Mouse (Mus musculus) neural tube, embryonic 13.5 days (tissue): Measurements from ENCODE around the gene Klhl6. TPM values are rescaled to one million over a fixed set of nuclear protein-coding genes. Genes with fewer than 3 reads are reported as not detected.

Experiments
- ATAC-seq: fragments of 200-750 bp; cut with Nextera tagmentation; 2 replicates; pipeline ENCODE4 v1.8.0; 2017; ENCODE audit warnings: low read depth, mild to moderate bottlenecking, moderate TSS enrichment, moderate library complexity
- H3K27ac ChIP-seq: fragments of 300-500 bp; sonication (generic); replicated peaks from 2 replicates; pipeline ENCODE4 v1.5.1; 2015; ENCODE audit warnings: moderate library complexity, mild to moderate bottlenecking, inconsistent platforms
- H3K27me3 ChIP-seq: fragments of 300-500 bp; sonication (generic); 2 replicates; pipeline ENCODE4 v1.6.1; 2015; ENCODE audit warnings: mild to moderate bottlenecking, inconsistent platforms
- H3K36me3 ChIP-seq: fragments of 300-500 bp; sonication (generic); 2 replicates; pipeline ENCODE4 v1.6.1; 2015; ENCODE audit warnings: mild to moderate bottlenecking, inconsistent platforms
- H3K4me1 ChIP-seq: fragments of 300-500 bp; sonication (generic); replicated peaks from 2 replicates; pipeline ENCODE4 v1.6.1; 2015; ENCODE audit warnings: inconsistent platforms
- H3K4me2 ChIP-seq: fragments of 300-500 bp; sonication (generic); 2 replicates; pipeline ENCODE4 v1.6.1; 2015; ENCODE audit warnings: inconsistent platforms, mild to moderate bottlenecking, moderate library complexity
- H3K4me3 ChIP-seq: fragments of 300-500 bp; sonication (generic); 2 replicates; pipeline ENCODE4 v1.5.1; 2015; ENCODE audit warnings: mild to moderate bottlenecking, inconsistent platforms
- H3K9ac ChIP-seq: fragments of 300-500 bp; sonication (generic); 2 replicates; pipeline ENCODE4 v1.6.1; 2015; ENCODE audit warnings: moderate library complexity, mild to moderate bottlenecking, inconsistent platforms
- H3K9me3 ChIP-seq: fragments of 300-500 bp; sonication (generic); 2 replicates; pipeline ENCODE4 v1.6.1; 2016; ENCODE audit warnings: inconsistent platforms
- WGBS: fragments of 180-500 bp; shearing (Covaris S2); methylation state at CpG from one replicate; pipeline ENCODE4 v1.1.7; 2015; 5-methylcytosine and 5-hydroxymethylcytosine counted together
- polyA plus RNA-seq: library from polyadenylated mRNA; unstranded; fragments of >200 nt; fragmentation: Nextera tagmentation; extraction: Ambion mirVana; gene quantifications from 2 replicates; pipeline ENCODE4 v1.2.1, GENCODE M21; 2015

Klhl6 gene
- polyA plus RNA-seq, 1 experiment from 2014 or later = 6.6 TPM

DNA sequence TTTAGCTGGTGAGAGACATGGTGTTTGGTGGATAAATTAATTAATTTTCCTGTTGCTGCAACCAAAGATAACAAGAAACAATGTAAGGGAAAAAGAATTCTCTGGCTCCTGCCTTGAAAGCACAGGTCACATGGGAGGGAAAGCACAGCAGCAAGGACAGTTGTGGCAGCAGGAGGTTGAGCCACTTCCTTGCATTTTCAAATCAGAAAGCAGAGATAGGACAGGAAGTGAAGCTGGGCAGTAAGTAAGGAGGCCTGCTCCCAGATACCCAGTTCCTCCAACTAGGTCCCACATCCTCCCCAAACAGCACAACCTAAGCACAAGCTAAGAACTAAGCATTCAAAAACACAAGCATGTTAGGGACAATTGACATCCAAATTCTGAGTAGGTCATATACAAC, 15.9 kb downstream of the Klhl6 start:
- no peak for ATAC-seq
- Histone ChIP-seq H3K36me3 (no peaks in the 10 kb centered on the region), H3K4me2 (no peak overlapping the region), H3K27ac (no peak overlapping the region), H3K9me3 (no peaks in the 10 kb centered on the region), H3K4me1 (no peaks in the 10 kb centered on the region), H3K4me3 (no peak overlapping the region), H3K27me3 (no peaks in the 10 kb centered on the region), H3K9ac (no peak overlapping the region)

DNA sequence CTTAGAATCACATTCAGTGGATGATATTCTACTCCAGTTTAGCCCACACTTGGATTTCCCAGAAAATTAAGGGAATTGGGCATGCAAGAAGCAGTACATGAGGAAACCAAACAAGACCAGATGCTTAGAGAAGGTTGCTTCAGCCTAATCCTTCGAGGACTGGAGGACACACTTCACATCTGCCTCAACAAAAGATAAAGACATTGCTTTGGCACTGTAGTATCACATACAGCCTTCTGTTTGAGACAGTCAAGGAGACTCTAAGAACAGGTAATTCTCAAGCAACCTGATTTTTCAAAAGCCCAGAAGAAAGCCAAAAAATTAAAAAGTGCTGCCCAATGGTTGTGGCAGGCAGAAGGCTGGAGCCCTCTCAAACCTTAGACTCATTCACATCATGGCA, 16.4 kb downstream of the Klhl6 start:
- H3K36me3 ChIP-seq = no peaks in the 10 kb centered on the region
- no peak for ATAC-seq
- 72% methylated on average over 1 of the region's 1 CpGs for WGBS
- H3K9ac ChIP-seq = no peak overlapping the region
- H3K4me2 ChIP-seq = no peak overlapping the region
- H3K4me1 ChIP-seq = no peaks in the 10 kb centered on the region
- no peak overlapping the region for H3K4me3 ChIP-seq
- H3K27ac ChIP-seq = no peak overlapping the region
- no peaks in the 10 kb centered on the region for H3K27me3 ChIP-seq
- H3K9me3 ChIP-seq = no peaks in the 10 kb centered on the region

DNA sequence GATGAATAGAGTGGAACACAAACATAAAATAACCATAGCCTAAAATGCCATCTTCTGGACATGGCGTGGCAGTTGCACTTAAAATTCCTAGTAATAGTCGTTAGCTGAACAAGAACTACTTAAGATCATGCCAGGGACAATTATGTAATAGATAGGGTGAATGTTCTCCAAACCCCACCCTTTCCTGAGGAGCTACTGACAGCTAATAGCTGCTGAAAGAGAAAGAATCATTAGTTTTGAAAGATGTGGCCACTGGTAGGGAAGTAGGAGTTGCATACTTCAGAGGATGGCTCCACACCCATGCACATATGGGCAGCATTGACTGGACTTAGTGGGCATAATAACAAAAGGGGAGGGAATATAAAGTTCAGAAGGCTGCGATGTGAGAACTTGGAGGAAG, 19.9 kb downstream of the Klhl6 start:
- H3K27me3 ChIP-seq = no peaks in the 10 kb centered on the region
- no peak for ATAC-seq
- 91% methylated on average over 3 of the region's 3 CpGs for WGBS
- H3K9ac ChIP-seq = no peak overlapping the region
- H3K4me3 ChIP-seq = no peak overlapping the region
- no peaks in the 10 kb centered on the region for H3K4me1 ChIP-seq
- no peaks in the 10 kb centered on the region for H3K36me3 ChIP-seq
- H3K27ac ChIP-seq = no peak overlapping the region
- no peak overlapping the region for H3K4me2 ChIP-seq
- H3K9me3 ChIP-seq = no peaks in the 10 kb centered on the region

- no peaks in the 10 kb centered on the region for H3K36me3 ChIP-seq
- 96% methylated on average over 2 of the region's 2 CpGs for WGBS
- H3K27me3 ChIP-seq = no peaks in the 10 kb centered on the region
- no peak overlapping the region for H3K4me2 ChIP-seq
- no peak for ATAC-seq
- no peak overlapping the region for H3K4me3 ChIP-seq
- no peaks in the 10 kb centered on the region for H3K4me1 ChIP-seq
- no peak overlapping the region for H3K27ac ChIP-seq
- no peak overlapping the region for H3K9ac ChIP-seq
- H3K9me3 ChIP-seq = no peaks in the 10 kb centered on the region
These were observed 21.8 kb downstream of the Klhl6 start for GRCm38 (mm10) chr16:19961070-19961469.

DNA sequence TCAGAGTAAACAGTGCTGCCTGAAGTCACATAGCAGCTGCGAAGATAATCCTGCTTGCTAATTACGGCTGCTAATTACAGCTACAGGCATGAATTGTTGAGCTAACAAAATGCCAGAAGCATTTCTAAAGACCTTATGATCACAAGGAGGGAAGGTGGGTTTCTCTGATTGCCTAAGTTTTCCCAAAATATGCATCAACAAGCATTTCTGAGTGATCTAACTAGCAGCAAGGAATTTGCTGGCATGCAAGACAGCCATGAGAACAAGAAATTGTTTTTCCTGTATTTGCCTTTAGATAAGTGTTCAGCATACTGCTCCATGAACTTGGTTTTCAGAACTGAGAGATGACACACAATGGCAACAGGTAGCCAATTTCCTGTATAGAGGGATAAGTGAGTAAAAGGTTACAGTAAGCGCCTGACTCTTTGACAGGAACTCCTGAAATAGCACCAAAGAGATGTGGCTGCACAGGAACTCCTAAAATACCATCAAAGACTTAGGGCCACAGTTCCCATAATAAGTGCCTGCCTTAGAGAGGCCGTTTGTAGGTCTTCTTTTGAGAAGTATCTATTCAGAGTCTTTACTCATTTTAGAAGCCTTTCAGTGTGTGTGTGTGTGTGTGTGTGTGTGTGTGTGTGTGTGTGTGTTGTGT, 22.3 kb downstream of the Klhl6 start:
- no peak for ATAC-seq
- no peak overlapping the region for H3K9ac ChIP-seq
- H3K4me1 ChIP-seq = no peaks in the 10 kb centered on the region
- no peak overlapping the region for H3K4me3 ChIP-seq
- no peak overlapping the region for H3K4me2 ChIP-seq
- H3K27me3 ChIP-seq = no peaks in the 10 kb centered on the region
- 76% methylated on average over 4 of the region's 4 CpGs for WGBS
- no peaks in the 10 kb centered on the region for H3K9me3 ChIP-seq
- H3K36me3 ChIP-seq = no peaks in the 10 kb centered on the region
- no peak overlapping the region for H3K27ac ChIP-seq

GRCm38 (mm10) chr16:19957051-19957450, 25.8 kb downstream of the Klhl6 start:
- Histone ChIP-seq H3K4me3 (no peak overlapping the region), H3K36me3 (no peaks in the 10 kb centered on the region), H3K27me3 (no peaks in the 10 kb centered on the region), H3K4me1 (no peaks in the 10 kb centered on the region), H3K9ac (no peak overlapping the region), H3K27ac (no peak overlapping the region), H3K4me2 (no peak overlapping the region), H3K9me3 (no peaks in the 10 kb centered on the region)
- no peak for ATAC-seq
- WGBS = 87% methylated on average over 5 of the region's 5 CpGs

DNA sequence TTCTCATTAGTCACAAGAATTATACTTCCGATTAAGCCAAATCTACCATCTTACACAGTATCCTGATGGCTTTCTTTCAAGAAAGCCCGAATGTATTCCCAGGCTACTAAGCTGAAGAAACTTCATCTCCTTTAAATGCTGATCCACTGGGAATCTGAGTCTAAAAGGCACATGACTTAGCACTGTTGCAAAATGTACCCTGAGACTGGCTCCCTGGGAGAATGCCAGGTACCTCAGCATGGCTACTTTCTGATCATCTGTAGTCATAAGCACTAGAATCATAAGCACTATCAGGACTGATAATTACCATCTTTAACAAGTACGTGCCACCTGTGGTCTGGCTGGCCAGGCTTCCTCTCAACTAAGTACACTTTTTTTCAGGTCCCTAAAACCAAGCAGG, 35.5 kb downstream of the Klhl6 start:
- H3K9ac ChIP-seq = no peak overlapping the region
- no peak overlapping the region for H3K4me2 ChIP-seq
- no peak overlapping the region for H3K27ac ChIP-seq
- H3K9me3 ChIP-seq = no peaks in the 10 kb centered on the region
- no peaks in the 10 kb centered on the region for H3K36me3 ChIP-seq
- no peak for ATAC-seq
- H3K27me3 ChIP-seq = no peaks in the 10 kb centered on the region
- H3K4me1 ChIP-seq = no peaks in the 10 kb centered on the region
- 90% methylated on average over 3 of the region's 3 CpGs for WGBS
- H3K4me3 ChIP-seq = no peak overlapping the region

- Histone ChIP-seq H3K4me1 (no peaks in the 10 kb centered on the region), H3K9ac (no peak overlapping the region), H3K9me3 (no peaks in the 10 kb centered on the region), H3K27me3 (no peaks in the 10 kb centered on the region), H3K4me2 (no peak overlapping the region), H3K27ac (no peak overlapping the region), H3K4me3 (no peak overlapping the region), H3K36me3 (no peaks in the 10 kb centered on the region)
- no peak for ATAC-seq
- WGBS = 79% methylated on average over 11 of the region's 11 CpGs
These were observed 36.1 kb downstream of the Klhl6 start for GRCm38 (mm10) chr16:19946578-19947298.

DNA sequence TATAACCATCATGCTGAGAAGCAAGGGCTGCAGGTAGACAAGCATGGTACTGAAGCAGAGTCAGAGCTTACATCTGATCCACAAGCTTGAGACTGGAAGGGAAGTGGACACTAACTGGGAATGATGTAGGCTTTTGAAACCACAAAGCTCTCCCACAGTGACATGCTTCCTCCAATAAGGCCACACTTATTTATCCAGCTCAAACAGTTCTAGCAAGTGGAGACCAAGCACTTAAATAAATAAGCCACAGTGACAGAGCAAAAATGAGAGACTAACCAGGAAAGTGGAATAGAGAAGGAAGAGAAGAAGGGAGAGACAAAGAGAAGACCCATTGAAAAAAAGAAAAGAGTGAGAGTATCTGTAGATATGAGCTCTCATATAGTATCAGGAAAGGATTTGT, 62.0 kb downstream of the Klhl6 start:
- Histone ChIP-seq H3K9me3 (no peaks in the 10 kb centered on the region), H3K27ac (no peak overlapping the region), H3K4me3 (no peak overlapping the region), H3K36me3 (no peaks in the 10 kb centered on the region), H3K4me1 (no peaks in the 10 kb centered on the region), H3K27me3 (no peaks in the 10 kb centered on the region), H3K4me2 (no peak overlapping the region), H3K9ac (no peak overlapping the region)
- no peak for ATAC-seq

DNA sequence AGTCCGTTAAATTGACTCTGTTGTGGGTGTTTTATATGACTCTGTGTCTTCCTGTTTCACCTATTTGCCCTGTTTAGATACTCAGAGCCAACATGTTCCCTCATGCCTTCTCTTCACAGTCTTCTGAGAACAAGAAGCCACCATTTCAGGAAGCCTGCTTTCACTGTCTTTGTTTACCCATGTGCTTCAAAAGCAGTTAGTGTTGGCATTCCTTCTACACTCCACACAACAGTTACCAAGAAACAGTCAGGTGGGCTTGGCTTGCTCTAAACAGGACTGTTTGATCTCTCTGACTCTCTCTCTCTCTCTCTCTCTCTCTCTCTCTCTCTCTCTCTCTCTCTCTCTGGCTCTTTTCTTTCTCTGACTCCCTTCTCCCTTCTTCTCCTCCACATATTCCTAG, 64.6 kb downstream of the Klhl6 start:
- no peaks in the 10 kb centered on the region for H3K27me3 ChIP-seq
- ATAC-seq = no peak
- no peaks in the 10 kb centered on the region for H3K9me3 ChIP-seq
- no peaks in the 10 kb centered on the region for H3K4me1 ChIP-seq
- H3K4me3 ChIP-seq = no peak overlapping the region
- no peak overlapping the region for H3K4me2 ChIP-seq
- 82% methylated on average over 1 of the region's 1 CpGs for WGBS
- no peak overlapping the region for H3K27ac ChIP-seq
- H3K9ac ChIP-seq = no peak overlapping the region
- H3K36me3 ChIP-seq = no peaks in the 10 kb centered on the region

DNA sequence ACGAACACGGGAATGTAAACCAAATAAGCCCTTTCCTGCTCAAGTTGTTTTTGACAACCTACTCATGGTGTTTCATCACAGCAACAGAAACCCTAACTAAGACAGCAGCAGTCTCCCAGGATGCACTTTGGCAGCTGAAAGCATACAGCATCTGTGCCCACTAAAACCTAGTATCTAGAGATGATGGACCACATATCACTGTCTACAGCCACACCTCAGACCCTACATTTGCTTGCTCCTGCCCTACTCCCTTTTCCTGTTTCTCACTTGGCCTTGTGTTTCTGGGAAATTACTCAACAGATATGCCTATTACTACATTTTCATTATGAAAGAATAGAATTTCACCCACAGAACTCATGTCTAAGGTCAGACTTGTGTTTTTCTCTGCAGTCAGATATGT, 70.3 kb downstream of the Klhl6 start:
- Histone ChIP-seq H3K27ac (no peak overlapping the region), H3K27me3 (no peaks in the 10 kb centered on the region), H3K4me2 (no peak overlapping the region), H3K4me3 (no peak overlapping the region), H3K4me1 (no peaks in the 10 kb centered on the region), H3K9me3 (no peaks in the 10 kb centered on the region), H3K9ac (no peak overlapping the region), H3K36me3 (no peaks in the 10 kb centered on the region)
- no peak for ATAC-seq
- WGBS = 72% methylated on average over 2 of the region's 2 CpGs

DNA sequence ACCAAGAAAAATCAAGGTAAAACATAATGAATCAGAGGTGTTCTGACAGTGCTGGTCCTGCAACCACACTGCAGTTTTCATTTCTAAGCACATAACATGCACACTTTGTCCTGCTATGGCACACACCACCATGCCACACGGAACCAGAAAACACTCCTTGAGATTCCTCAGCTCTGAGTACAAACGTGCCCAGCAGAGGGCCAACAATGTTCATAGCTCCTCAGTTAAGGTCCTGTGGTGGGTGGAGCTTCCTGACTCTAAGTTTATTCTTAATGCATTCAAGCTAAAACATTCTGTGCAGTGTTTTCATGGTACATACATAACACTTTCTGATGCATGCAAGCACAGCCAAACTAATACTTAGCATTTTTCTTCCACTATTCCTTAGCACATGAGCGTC, 74.5 kb downstream of the Klhl6 start:
- Histone ChIP-seq H3K36me3 (no peaks in the 10 kb centered on the region), H3K9ac (no peak overlapping the region), H3K27ac (no peak overlapping the region), H3K4me3 (no peak overlapping the region), H3K9me3 (no peaks in the 10 kb centered on the region), H3K4me2 (no peak overlapping the region), H3K4me1 (no peaks in the 10 kb centered on the region), H3K27me3 (no peaks in the 10 kb centered on the region)
- ATAC-seq = no peak
- WGBS = 64% methylated on average over 3 of the region's 3 CpGs

- H3K4me1 ChIP-seq = no peaks in the 10 kb centered on the region
- no peak overlapping the region for H3K4me3 ChIP-seq
- H3K36me3 ChIP-seq = no peaks in the 10 kb centered on the region
- 42% methylated on average over 2 of the region's 2 CpGs for WGBS
- H3K27ac ChIP-seq = no peak overlapping the region
- H3K27me3 ChIP-seq = no peaks in the 10 kb centered on the region
- H3K9me3 ChIP-seq = no peaks in the 10 kb centered on the region
- no peak overlapping the region for H3K4me2 ChIP-seq
- ATAC-seq = no peak
- no peak overlapping the region for H3K9ac ChIP-seq
These were observed 75.7 kb downstream of the Klhl6 start for GRCm38 (mm10) chr16:19907103-19907502.
